Mouse (Mus musculus) adrenal gland, adult (tissue): ENCODE data around the gene Ddost.

Experiments used
- DNase-seq, 2 experiments: peaks; one replicate each; pipeline ENCODE4 v3.0.0; 2022 to 2023; ENCODE audit warnings: low spot score in 1 of 2; ENCODE audit not compliant: inconsistent age in 2 of 2

Ddost gene

DNA sequence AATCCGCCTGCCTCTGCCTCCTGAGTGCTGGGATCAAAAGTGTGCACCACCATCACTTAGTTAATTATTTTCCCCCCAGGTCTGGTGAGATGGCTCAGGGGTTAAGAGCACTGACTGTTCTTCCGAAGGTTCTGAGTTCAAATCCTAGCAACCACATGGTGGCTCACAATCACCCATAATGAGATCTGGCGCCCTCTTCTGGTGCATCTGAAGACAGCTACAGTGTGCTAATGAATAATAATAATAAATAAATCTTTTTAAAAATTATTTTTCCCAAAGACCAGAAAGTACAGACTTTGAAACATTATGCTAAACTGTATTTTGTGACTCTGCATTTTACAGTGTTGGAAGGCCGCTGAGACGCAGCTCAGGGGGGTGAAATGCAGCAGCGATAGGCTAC lies 31.1 kb downstream of the Ddost start:
- no peak for DNase-seq

DNA sequence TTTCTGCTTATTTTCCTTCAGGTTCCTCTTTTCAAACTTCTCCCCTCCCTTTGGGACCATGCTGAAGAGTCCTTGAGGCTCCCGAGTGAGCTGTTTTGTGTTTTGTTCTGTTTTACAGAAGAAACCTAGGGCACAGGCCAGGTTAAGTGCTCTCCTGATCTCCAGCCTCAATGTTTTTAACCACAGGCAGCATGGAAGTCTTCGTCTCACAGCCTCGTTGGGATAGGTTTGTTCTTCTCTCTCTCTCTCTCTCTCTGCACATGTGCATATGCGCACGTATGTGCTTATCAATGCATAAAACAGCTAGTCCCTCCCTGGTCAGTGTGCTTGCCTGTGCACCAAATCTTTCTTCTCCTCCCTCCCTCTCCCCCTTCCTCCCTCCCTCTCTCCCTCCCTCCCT lies 32.3 kb downstream of the Ddost start:
- no peak for DNase-seq

DNA sequence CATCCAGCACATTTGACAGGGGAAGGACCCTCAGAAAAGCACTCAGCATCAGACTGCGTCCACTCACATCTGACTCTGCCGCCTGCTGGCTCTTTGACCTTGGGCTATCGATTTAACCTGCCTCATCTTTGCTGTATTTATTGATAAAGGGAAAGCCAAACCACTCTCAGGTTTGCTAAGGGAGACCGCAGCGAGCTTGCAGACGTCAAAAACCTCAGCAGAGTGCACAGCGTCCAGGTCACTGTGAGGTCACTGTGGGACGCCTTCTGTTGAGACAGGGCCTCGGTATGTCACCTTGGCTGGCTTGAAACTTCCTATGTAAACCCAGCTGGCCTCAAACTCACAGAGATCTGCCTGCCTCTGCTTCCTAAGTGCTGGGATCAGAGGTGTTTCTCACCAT lies 32.8 kb downstream of the Ddost start:
- no peak for DNase-seq

DNA sequence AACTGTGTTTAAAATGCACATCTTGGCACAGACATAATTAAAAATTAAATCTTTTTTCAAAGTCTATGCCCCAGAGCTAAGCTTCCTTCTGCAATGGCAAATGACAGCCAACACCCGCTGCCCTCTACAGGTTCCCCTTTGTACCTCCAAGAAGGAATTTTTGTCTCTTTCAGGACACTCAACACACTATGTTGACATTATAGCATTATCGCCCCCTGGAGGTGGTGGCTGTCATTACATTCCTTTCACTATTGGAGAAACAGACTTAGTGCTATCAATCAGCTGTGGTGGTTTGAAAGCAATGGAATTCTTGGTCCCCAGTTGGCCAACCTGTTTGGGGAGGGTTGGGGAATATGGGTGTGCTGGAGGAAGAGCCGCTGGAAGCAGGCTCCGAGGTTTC lies 35.4 kb downstream of the Ddost start:
- DNase-seq, result peak in 1 of 2 experiments; percentile 84

DNA sequence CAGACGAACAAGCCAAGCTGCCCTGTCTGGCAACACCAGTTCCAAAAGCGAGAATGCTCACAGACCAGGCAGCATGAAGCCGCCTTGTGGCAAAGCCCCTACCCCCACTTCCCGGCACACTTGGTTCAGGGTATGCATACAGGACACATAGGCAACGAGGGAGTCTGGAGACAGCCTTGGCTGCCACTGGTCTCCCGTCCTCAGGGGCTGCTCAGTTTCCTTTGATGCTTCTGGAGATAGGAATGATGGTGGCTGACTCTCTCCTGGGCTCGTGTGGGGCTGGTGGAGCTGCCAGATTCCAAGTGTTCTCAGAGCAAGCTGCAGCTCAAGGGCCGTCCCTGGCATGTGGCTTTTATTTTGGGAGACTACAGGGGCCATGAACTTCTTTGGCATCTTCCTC lies 36.9 kb downstream of the Ddost start:
- no peak for DNase-seq

DNA sequence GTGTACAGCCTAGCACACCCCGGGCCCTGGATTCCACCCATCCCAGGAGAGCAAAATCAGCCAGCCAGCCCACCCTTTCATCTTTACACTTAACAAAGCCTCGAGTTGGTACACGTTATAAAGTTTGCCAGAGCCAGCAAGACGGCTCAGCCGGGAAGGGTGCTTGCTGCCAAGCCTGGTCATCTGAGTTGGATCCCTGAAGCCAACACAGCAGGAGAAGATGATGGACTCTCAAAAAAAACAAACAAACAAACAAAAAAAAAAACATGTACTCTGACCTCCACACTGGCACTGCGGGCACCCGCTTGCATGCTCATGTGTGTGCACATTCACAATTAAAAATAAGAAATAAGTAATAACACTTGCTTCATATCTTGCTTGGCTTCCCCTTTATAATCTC lies 37.5 kb downstream of the Ddost start:
- DNase-seq, result no peak

DNA sequence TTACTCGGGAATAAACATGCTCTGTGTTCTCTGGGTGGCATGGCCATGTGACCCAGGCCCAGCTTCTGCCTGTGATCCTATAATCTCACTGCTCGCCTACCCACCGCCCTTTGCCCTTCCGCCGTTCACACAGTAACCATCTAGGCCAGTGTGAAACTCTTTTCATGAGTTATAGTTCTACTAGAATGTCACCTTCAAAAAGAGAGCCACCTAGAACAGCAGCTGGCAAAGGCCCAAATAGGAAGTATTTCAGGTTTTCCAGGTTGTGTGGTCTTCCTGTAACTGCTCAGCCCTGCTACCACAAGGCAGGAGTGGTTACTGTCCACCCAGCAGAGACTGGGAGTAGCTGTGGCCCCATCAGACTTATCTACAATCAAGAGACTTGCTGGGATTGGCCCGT lies 38.2 kb downstream of the Ddost start:
- no peak for DNase-seq

DNA sequence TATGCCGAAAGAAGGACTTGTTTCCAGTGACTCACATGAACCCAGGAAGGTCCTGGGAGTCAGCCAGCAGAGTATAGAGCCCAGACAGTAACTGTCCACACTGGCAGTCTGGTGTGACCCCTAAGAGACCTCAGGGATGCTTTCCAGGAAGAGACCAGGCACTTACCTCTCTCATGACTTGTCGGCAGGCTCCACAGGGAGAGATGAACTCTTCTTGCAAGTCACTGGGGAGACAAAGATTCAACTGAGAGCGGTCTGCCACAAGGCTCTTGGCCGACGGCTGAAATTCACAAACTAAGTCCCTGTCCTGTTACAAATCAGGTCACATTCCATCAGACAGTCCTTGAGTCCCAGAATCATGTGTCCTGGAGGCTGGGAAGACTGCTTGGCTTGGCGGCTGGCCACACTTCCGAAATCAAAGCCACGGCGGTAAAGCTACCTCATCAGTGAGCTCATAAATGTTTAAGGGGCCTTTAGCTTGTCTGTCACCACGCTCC lies 38.9 kb downstream of the Ddost start:
- peak; percentile 86 to 93 for DNase-seq

DNA sequence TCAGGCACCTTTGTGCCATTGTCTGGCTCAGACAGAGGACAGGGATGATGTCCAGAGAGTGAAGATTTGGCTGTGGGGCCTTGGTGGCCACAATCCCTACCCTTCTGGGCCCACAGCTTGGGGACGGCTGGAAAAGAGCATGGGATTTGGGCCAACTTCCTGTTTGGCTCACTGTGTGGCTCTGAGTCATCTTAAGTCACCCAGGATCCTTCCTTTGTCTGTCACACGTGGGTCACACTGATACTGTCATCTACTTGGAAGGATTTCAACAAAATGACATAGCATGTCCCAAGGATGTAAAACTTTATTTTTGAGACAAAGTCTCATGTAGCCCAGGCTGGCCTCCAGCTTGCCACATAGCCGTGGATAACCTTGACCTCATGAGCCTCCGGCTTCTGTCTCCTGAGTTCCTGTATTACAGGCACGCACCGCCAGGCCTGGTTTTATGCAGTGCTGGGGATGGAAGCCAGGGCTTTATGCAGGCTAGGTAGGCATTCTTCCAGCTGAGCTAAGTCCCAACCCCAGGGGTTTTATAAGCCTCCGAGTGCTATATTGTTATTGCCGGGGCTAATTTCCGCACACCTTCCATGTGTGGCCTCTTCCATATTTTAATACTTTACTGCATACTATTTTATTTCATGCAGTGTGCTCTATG lies 40.5 kb downstream of the Ddost start:
- peak; percentile 77 to 91 for DNase-seq

DNA sequence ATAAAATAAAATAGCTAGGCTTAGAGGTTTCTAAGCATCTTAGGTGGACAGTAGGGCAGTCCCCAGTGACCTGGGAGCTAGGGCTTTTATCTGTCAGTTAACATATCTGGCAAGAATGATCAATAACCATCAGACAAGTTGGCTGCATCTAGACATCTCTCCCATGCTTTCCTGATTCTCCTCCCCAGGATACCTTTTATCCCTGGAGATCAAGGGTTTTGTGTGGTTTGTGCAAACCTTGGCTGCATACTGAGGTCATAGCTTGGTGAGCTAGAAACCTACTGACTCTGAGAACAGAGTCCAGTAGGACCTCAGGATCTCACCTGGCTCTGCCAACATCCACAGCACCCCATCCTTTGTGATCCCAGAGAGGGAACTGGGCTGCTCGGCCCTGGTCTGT lies 42.8 kb downstream of the Ddost start:
- no peak for DNase-seq

DNA sequence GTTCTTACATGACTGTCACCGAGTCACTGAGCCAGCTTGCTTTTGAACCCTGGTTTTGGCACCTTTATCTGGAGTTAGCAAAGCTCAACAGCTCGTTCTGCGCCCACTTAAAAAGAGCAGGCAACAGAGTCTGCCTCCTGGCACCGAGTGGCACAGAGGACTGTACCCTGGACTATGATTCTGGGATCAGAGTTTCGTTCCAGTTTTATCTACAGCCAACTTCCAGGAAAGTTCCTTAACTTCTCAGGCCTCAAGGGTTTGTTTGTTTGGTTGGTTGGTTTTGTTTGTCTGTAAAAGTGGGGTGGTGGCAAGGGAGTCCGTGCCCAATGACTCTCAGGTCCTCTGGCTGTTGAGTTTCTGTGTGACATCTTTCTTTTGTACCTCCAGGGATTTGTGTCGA lies 44.2 kb downstream of the Ddost start:
- no peak for DNase-seq

DNA sequence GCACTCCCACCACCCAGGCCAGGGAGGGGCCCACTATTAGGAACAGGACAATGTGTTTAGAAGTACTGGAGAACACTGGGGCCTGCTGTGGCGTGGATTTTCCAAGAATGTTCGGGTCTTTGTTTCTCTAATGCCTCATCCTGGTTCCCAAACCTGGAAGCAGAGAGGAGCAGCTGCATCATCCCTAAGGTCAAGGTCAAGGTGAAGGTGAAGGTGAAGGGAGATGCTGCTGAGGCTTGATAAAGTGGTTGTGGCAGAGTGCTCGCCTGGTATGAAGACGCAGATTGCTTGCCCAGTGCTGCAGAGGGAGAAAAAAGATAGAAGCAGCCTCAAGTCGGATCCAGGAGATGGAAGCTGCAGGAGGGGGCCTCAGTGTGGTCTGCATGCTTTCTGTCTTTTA lies 47.3 kb downstream of the Ddost start:
- no peak for DNase-seq

DNA sequence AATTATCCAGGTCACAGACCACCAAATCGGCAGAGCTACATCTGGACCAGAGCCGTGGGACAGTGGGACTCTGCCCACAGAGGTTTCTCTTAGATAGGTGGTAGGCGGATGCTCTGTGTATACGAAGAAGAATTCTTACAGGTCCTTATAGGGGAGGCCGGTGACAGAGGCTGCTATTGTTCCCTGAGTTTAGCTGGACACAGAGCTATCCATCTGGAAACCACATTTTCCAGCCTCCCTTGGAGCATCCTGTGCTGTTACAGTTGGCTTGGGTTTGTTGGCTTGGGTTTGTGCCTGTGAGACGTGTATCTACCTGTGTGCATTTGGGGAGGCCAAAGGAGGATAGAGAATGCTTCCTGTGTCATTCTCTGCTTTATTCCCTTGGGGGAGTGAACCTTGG lies 48.2 kb downstream of the Ddost start:
- no peak for DNase-seq

DNA sequence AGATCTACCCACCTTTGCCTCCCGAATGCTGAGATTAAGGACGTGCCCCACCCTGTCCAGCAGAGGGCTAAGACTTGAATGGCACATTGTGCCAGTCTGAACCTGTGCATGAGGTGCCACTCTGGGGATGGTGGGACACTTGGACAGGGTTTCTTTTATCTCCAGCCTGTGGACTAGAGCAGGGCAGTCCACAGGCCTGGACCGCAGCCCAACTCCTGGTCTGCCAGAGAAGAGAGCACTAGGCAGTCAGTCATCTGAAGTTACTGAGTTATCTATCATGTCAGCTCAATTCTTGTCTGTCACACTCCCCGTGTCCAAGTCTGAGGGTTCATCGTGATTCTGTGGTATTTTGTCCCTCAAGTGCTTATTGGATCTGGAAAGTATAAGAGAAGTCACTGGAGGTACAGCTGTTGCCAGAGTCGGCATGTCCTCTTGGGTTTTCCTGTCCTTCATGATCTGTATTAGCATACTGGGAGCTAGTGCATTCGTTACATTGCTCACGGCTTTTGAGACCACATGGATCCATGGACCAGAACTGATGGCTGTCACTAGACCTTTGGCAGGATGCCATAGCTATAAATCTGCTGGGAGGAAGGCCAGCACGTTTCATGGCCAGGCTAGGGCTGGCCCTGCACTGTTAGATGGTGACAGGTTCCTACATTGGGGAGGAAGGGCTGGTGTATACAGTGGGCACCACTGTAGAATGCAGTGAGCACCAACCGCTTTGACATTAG lies 49.1 kb downstream of the Ddost start:
- peak in 1 of 2 experiments; percentile 64 for DNase-seq

DNA sequence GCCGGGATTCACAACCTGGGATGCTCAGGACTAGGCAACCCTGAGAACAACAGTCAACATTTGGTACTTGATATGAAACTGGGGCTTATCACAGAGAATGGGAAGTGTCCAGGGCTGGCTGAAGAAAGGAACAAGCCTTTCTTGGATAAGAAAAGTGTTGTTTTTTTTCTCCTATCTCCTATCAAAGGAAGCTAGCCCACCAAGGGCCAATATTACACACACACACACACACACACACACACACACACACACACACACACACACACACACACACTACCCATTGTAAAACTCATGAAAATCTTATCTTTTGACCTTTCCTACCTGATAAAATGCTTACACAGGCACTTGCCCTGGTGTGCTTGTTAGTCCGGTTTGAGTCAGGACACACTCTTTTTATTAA lies 51.0 kb downstream of the Ddost start:
- DNase-seq, result no peak

DNA sequence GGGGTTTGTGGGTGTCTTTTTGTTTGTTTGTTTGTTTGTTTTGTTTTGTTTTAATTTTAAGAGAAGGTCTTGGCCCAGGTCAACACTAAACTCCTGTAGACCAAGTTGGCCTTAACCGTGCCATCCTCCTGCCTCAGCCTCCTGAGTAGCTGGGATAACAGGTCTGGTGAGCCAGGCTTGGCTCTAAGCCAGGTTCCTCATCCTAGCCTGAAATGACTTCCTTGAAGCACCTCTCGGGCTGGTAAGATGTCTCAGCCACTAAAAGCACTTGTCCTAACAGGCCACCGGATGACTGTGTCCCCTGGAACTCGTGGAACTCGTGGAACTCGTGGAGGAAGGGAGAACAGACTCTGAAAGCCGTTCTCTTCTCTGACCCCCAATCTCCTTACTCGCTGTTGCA lies 51.6 kb downstream of the Ddost start:
- no peak for DNase-seq

DNA sequence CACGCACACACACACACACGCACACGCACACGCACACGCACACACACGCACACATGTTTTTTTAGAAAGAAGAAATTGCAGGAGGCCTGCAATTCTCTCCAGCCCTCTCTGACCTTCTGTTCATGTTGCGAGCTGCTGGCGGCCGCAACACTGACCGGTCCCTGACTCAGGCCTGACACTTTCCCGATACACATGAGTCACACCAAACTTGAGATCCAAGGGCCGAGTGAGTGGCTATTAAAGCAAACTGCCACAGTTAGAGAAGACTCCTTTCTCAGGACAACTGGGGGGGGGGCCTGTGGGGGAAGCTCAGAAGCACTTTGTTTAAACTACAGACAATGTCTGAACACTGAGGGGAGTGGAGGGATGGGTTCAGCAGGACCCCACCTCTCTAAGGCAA lies 52.0 kb downstream of the Ddost start:
- peak; percentile 73 to 85 for DNase-seq

DNA sequence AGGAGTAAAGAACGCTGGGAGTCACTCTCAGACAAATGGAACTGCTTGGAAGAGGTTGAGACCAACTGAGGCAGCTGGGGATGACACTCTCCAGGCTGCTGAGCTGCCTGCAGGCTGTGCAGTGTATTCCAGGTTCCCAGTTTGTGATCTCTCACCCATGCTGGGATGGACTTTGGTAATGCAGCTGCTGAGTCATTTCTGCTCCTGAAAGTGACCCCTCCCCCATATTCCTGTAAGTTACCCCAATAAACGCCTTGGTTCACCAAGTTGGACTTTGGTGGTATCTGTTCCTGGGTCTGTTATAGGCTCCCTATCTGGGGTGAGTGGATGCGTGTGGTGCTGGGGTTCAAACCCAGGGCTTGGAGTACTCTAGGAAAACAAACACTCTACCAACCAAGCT lies 53.6 kb downstream of the Ddost start:
- DNase-seq, result no peak

DNA sequence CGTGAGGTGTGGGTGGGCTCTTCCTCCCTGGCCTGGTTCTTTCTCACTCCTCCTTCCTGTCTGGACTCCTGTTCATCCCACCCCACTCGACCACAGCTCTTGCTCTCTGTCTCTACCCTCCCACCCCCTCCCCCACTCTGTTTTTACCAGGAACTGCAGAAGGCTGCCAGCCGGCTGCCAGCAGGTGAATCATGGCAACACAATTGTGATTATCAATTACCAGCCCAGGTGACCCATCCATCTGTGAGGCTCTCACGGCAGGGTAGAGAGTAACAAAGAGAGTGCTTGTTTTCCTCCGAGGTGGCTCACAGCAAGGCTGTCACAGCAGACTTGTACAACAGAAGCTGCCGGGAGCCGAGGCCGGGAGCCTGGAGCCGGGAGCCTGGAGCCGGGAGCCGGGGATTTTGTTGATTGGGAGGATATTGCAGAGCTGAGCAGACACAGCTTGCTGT lies 56.9 kb downstream of the Ddost start:
- DNase-seq, result no peak
